Mouse (Mus musculus) spleen, adult 12 weeks (tissue): ENCODE data around the gene Rnaseh2b.

Source experiments
- DNase-seq: peaks from one replicate; pipeline ENCODE4 v3.0.0; 2022; ENCODE audit warnings: low spot score

Rnaseh2b gene

DNA sequence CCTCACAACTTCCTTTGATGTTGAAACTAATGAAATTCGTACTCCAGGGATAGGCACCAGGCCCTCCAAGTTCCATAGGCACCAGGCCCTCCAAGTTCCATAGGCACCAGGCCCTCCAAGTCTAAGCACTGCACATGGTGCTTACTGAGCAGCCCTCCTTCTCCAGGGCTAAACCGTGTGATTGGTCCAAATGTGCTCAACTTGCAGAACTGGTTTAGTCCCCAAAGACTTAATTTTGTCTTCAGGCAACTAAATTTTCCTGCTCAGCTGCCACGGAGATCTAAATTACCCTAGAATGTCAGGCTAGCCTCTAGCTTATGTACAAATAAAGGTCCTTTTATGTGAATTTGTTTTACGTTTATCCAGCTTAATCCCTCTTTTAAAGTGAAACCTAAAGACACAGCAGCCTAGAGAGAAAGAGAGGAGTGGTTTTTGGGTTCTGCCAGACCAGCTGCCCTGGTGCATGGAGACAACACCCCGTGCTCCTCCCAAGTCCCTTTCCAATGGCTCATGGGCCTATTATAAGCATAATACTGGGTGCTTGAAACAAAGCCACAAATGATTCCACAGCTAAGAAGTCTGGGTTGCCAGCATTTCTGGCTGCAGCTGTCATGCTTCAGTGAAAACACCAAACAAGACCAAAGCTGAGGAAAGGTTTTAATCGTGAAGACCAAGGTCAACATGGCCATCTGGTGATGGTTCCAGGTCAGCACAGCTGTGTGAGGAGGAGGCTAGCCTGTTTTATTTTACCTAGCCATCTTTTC lies 30.4 kb downstream of the Rnaseh2b start:
- DNase-seq: no peak

- no peak for DNase-seq
Measured at GRCm38 (mm10) chr14:62323457-62323856, 31.1 kb downstream of the Rnaseh2b start.

DNA sequence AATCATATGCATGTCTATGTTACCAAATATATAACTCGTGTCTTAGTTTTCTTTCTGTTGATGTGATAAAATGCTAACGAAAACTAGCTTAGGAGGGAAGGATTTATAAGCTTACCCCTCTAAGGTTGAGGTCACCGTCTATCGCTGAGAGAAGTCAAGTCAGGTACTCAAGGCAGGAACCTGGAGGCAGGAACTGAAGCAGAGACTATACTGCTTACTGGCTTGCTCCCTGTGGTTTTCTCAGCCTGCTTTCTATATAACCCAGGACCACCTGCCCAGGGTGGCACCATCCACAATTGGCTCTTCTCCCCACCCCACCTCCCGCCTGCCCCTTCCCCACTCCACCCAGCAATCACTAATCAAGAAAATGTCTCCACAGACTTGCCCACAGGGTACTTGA lies 32.6 kb downstream of the Rnaseh2b start:
- DNase-seq: no peak

GRCm38 (mm10) chr14:62326026-62326425 lies 33.6 kb downstream of the Rnaseh2b start:
- DNase-seq: no peak

DNA sequence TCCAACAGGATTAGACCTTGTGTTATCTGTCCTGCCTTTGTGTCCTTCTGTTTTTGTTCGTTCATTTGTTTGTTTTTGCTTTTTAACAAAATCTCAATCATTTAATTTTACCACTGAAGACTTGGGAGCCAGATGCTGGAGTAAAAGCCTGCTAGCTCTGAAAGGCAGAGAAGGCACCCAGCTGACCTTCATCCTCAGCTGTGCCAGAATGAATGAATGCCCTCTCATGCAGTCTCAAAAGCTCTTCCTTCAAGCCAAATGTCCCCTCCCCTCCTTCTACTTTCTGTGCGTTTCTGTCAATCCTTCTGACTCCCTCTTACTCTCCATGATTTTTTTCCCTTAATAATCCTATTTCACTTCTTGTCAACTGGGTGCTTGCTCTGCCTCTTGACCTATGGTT lies 34.8 kb downstream of the Rnaseh2b start:
- DNase-seq: no peak

GRCm38 (mm10) chr14:62328606-62329005 lies 36.2 kb downstream of the Rnaseh2b start:
- DNase-seq: no peak

DNA sequence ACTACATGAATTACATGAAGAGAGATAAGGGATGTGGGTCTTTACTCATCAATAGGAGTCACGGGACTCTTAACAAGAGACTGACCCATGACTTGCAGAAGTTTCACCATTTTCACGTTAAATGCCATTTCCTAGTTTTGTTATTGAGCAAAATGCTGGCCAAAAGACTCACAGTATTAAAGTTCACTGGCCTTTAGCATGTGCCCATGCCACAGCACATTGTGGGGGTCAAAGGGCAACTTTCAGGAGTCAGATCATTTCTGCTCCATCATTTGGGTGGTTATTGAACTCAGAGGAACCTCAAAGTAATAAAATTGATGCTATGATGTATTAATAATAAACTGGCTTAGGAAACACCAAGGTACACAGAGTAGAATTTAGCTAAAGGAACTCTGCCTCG lies 37.2 kb downstream of the Rnaseh2b start:
- no peak for DNase-seq

DNA sequence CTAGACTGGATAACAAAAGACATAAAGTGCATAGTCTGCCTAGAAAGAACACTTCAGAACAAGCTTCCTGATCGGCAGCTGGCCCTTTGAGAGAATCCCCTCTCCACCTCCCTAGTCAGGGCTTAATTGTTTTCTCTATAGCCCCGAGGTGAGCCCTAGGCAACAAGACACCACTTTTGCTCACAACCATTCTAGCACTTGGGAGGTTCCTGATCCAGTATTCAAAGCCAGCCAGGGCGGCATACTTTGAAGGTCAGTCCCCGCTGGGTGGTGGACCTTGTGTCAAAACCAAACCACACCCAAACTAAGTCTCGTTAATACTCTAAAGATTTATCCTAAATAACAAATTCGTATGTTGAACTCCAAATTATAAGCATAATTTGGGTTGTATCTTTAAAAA lies 39.1 kb downstream of the Rnaseh2b start:
- no peak for DNase-seq

DNA sequence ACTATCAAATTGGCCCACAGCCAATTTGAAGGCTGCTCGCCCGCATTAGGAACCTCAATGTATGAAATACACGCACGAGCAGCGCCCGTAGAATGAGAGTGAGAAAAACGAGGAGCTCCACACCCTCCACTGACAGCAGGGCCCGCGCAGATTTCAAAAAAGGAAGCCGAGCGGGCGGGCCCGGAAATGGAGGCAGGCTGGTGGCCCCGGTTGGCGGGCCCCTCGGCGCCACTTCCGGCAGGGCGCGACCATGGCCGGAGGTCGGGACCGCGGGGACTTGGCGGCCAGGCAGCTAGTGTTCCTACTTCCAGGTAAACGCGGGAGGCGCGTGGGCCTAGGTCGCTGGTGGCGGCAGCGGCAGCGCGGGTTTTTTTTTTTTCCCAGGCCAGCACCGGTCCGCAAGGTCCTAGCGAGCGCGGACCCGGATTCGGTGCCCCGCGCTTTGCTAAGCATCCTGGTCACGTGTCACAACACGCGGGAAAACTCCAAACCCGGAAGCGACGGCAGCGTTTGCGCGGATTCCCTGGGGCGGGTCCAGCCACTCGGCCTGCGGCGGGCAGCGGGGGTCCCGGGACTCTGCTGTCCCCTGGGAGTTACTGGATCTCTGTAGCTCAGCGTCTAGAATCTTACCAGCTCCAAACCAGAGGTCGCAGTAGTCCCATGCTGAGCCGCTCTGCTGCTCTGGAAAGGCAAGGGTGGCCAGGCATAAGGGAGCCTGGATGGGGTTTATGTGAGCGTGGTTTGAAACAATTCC lies 39.7 kb downstream of the Rnaseh2b start:
- peak; percentile 82 for DNase-seq

DNA sequence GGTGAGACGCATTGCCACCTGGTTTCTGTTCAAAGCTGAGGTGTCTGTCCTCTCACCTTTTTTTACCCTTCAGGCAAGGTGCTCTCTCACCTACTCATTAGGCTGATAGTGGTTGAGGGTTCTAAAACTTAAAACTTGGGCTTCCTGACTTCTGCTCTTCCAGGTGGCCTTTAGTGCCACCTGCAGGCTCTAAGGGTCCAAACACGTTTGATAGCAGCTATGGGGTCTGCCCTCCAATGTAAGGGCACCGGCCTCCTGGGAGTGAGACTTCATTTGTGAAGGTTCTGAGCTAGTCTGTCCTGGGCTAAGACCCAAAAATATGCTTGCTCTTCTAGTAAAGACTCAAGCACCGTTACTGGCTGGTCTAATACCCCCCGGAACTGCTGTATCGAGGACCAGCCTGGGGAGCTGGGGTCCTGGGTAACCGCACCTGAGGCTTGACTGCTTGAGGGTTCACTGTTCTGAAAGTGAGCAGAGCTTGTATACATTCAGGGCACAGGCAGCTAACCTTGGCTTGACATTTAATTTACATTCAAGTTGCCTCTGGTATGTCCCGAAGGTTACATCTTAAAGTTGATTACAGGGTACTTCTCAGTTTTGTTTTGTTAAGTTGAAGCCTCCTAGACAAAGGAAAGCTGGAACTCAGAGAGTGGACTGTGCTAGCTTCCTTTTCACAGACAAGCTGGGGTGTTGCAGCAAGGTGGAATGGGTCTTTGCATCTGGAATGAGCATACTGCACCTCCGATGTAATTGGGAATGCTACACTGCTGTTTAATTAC lies 41.7 kb downstream of the Rnaseh2b start:
- no peak for DNase-seq

DNA sequence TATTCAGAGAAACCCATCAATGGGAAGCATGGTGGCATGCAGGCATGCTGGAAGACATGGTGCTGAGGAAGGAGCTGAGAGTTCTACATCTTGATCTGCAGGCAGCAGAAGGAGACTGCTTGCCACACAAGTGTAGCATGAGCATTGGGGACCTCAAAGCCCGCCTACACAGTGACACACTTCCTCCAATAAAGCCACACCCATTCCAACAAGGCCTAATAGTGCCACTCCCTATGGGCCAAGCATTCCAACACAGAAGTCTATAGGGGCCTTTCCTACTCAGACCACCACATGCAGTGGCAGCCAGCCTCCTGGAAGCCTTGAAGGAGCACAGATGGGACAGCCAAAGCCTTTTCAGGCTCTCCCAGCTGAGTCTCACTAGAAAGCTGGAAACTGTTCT lies 46.8 kb downstream of the Rnaseh2b start:
- DNase-seq: no peak

GRCm38 (mm10) chr14:62341887-62342642 lies 49.7 kb downstream of the Rnaseh2b start:
- DNase-seq: no peak

- DNase-seq: no peak
Measured at GRCm38 (mm10) chr14:62342643-62343144, 50.3 kb downstream of the Rnaseh2b start.

GRCm38 (mm10) chr14:62346570-62346969 lies 54.2 kb downstream of the Rnaseh2b start:
- no peak for DNase-seq

GRCm38 (mm10) chr14:62347103-62347502 lies 54.7 kb downstream of the Rnaseh2b start:
- DNase-seq: no peak

DNA sequence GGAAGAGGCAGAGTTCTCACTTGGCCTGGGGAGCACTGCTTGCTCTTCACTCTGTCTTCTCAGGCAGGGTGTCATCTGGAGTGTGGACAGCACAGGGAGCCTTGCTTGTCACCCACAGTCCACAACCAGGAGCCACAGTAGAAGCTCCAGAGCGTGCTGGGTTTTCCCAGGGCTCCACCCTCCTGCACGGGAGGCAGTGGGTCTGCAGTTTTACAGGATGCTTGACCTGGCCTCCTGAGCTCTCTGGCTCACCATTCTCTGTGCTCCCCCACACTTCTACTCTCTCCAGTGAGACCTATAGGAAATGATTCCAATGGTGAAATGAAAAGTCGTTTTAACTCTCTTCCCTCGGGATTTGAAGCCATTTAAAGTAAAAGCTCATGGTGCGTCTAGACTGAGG lies 57.4 kb downstream of the Rnaseh2b start:
- DNase-seq: no peak

DNA sequence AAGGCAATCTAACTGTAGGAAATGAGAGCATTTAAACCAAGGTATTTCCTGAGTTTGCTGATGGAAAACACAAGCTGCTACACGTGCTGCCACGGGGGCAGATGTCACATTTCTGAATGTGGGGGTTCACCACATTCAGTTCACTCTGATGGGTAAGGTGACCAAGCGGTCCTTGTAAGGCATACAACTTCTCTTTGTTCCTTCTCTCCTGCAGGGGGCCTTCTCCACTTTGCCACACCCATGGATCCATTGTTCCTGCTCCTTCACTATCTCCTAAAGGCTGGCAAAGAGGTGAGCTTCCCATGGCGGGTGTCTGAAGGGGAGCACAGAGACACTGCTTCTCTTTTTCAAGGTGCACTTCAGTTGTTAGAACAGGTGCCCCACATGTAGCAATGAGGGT lies 57.8 kb downstream of the Rnaseh2b start:
- no peak for DNase-seq

DNA sequence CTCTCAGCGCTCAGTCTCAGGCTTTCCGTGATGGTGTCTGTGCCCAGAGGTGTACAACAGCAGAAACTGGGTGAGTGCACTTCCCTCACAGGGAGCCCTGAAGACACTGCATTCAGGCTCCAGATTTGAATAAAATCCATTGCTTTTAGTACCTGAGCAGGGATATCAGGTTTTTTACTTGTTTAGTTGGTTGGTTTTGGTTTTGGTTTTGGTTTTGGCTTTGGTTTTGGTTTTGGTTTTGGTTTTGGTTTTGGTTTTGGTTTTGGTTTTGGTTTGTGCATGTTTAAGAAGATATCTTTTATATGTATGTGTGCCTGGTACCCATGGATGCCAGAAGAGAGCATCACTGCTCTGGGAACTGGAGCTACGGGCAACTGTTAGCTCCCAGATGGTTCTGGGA lies 58.5 kb downstream of the Rnaseh2b start:
- DNase-seq: no peak

DNA sequence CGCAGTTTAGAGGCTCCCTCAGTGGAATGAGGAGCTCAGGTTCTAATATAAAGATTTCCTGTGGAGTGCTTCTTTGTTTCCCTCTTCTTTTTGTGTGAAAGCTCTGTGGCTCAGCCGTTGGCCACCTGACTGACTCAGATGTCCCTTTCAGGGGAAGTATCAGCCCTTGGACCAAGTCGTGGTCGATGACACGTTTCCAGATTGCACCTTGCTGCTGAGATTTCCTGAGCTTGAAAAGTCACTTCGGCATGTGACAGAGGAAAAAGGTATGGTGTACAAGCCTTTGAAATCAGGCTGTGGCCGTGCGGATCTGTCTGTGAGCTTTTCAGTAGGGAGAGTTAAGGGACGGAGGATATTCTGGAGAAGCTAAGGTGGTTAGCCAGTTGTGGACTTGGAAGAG lies 61.0 kb downstream of the Rnaseh2b start:
- DNase-seq: no peak

GRCm38 (mm10) chr14:62353793-62354192 lies 61.4 kb downstream of the Rnaseh2b start:
- DNase-seq: no peak

DNA sequence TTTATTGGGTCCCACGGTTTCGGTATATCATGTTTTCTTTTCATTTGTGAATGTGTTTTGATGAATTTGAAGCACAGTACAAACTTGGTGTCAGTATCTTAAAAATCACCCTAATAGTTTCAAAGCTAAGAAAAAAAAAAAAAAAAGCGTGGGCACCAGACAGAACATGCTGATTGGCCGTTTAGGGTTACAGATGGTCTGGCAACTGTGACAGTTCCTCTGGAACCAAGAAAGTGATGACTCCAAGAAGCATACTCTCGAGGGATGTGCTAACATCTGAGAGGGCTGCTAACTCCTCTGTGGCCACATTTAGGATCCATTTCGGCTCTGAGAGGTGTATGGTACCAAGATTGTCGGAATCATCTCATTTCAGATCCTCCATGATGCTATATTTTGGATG lies 62.8 kb downstream of the Rnaseh2b start:
- DNase-seq: no peak
